ENCODE assay signal across 24 mouse cellular contexts in the genomic region with DNA sequence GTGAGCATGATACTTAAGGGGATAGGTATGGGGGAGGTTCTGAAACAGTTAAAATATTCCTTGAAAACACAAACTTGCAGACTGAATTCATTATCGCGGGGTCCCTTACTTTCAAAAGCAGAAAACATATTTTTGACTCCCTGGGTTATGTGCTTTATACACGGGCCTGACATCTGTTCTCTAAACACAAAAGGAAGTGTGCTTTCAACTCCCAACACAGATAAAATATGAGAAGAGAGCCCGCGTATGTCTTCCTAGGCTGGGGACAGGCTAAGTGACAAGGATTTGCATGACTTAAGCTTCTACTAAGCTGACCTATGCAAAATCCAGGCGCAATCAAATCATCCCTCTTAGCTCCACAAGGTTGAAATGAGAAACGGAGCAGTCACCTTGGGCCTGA.
DNase-seq lines count a peak whose midpoint lies in the region; ATAC-seq lines count a peak whose summit lies in the region.
"Had no signal": no experiment of that assay in that cellular context is flagged by ENCODE, and none has a peak within 500 bp of the region (broad histone marks: within the 10 kb centered on the region; RNA-seq: fewer than 3 reads in every experiment).

No protein-coding gene starts in this region.

- H3K4me3 ChIP-seq in liver, embryonic 15.5 days (replicated peaks), result no peak overlapping the region
- H3K4me3 ChIP-seq: embryonic facial prominence, embryonic 10.5 days; forebrain, embryonic 12.5 days; heart, adult 2 months; heart, embryonic 15.5 days; hindbrain, embryonic 13.5 days had no signal

- DNase-seq in retina, adult 2 months (ENCODE audit: low read depth, low spot score), result peak; percentile 40
- no peak for DNase-seq in retina, postnatal 1 day
- no peak for DNase-seq in lung, postnatal 14 days
- no peak for DNase-seq in layer of hippocampus, adult 11-12 months (ENCODE audit: low spot score)
- no peak for DNase-seq in cerebellum, adult 9-11 months
- DNase-seq: adrenal gland, adult 8-10 months; adrenal gland, postnatal 36 days; cerebellum, adult 11-12 months; cerebellum, adult 9-10 months; cerebellum, postnatal 36 days; gastrocnemius, postnatal 14 days; heart, adult 2 months; heart, postnatal 14 days had no signal

- 24% methylated on average over 7 of the region's 7 CpGs for WGBS in liver, embryonic 15.5 days (ENCODE audit: insufficient replicate concordance)

- no peaks in the 10 kb centered on the region for H3K27me3 ChIP-seq in liver, embryonic 15.5 days
- H3K27me3 ChIP-seq: CH12.LX; forebrain, embryonic 12.5 days; heart, embryonic 15.5 days; hindbrain, embryonic 13.5 days had no signal

- H3K4me2 ChIP-seq in liver, embryonic 15.5 days, result peak overlapping the region; percentile 63
- H3K4me2 ChIP-seq: forebrain, embryonic 12.5 days; heart, embryonic 11.5 days; heart, embryonic 15.5 days; hindbrain, embryonic 13.5 days had no signal

- H3K9ac ChIP-seq in liver, embryonic 15.5 days, result peak overlapping the region; percentile 42; the same call in 1 of the 2 replicates
- H3K9ac ChIP-seq: forebrain, embryonic 12.5 days; heart, embryonic 15.5 days; hindbrain, embryonic 13.5 days had no signal

- H3K27ac ChIP-seq in liver, embryonic 15.5 days (replicated peaks), result peak overlapping the region; percentile 79
- H3K27ac ChIP-seq: embryonic facial prominence, embryonic 10.5 days; forebrain, embryonic 12.5 days; heart, adult 2 months; heart, embryonic 15.5 days; hindbrain, embryonic 13.5 days; hindbrain, postnatal 0 days had no signal

- no peaks in the 10 kb centered on the region for H3K36me3 ChIP-seq in liver, embryonic 15.5 days (replicated peaks)
- H3K36me3 ChIP-seq: embryonic facial prominence, embryonic 10.5 days; forebrain, embryonic 12.5 days; heart, embryonic 15.5 days; hindbrain, embryonic 13.5 days had no signal

- peaks cover 53% of the 10 kb centered on the region for H3K4me1 ChIP-seq in liver, embryonic 15.5 days (replicated peaks)
- H3K4me1 ChIP-seq: forebrain, embryonic 12.5 days; hindbrain, embryonic 13.5 days had no signal

- H3K9me3 ChIP-seq in liver, embryonic 15.5 days (replicated peaks), result no peaks in the 10 kb centered on the region
- H3K9me3 ChIP-seq: embryonic facial prominence, embryonic 10.5 days; forebrain, embryonic 12.5 days; heart, embryonic 15.5 days; hindbrain, embryonic 13.5 days had no signal

- 0 out of 2 replicates have a peak, but pooled peaks have one; percentile 8 for ATAC-seq in erythroid progenitor cell, adult 5-6 weeks (replicated peaks; ENCODE audit: low FRiP score, poor library complexity, severe bottlenecking)
- no peak for ATAC-seq in liver, embryonic 15.5 days (ENCODE audit: insufficient read depth)
- ATAC-seq in megakaryocyte-erythroid progenitor cell, adult 5-6 weeks (replicated peaks; ENCODE audit: low FRiP score, low TSS enrichment, poor library complexity, severe bottlenecking), result 0 out of 2 replicates have a peak, but pooled peaks have one; percentile 27
- ATAC-seq: forebrain, embryonic 16.5 days; hindbrain, postnatal 0 days had no signal
